Mouse (Mus musculus): ENCODE measurements around the gene Slc26a9.

Gene Slc26a9

DNA sequence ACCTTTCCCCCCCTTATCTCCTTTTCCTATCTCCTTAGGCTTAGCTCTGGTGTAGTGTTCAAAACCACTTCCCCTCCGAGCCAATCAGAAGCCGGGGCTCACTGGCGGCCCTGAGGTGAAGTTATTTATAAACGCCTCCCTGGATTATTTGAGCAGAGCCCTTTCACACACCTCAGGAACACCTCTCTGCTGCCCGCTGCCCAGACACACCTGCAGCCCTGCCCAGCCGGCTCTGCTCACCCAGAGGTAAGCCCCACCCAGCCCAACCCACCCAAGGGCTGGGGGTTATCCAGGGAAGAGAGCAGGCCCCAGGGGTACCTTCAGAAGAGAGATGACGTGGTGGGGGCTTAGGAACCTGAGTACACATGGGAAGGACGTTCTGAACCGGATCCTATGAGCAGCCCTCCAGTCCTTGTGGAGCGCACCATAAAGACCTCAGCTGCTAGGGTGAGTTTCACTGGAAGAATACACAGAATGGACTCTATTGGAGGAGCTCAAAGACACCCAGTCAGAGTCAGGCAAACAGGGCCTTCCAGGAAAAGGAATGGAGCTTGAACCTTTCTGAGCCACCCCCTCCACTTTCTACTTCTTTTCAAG, at the start of gene Slc26a9:
TSS of gene Slc26a9 (plus strand) at position 155 of the 597 bp plus-strand sequence.
- DNase-seq, result no peak

DNA sequence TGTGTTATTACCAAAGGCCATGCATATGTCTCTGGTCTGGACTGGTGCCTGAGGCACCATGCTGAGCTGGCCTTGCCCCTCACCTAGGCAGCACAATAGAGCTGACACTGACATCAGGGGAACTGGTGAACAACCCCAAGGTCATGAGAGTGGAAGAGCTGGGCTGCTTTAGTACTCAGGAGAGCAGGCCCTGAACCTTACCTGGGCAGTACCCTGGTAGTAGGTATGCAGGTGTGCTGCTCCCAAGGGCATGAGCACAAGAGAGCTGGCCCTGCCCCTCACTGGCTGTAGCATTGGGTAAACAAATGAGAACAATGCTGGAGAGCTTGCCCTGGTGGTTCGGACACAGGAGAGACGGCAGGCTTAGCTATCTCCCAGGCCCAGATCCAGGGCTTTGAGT, 48.5 kb upstream of the Slc26a9 start:
- no peak for DNase-seq

DNA sequence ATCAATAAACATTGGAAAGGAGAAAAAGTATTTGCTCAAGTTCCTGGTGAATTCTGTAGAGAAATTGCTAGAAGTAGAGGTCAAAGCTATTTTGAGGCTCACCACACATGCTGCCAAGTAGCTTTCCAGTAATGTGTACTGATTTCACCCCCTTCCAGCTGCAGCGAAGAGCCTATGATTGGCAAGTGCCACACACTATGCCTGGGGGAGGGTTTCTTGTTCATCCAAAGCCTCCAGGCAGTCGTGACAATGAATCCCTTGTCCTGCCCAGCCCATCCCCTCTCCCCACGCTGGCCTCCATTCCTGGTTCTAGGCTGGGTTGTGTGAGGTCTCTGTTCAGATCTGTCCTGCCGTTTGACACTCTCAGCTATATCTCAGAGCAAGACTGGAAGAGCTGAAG, 47.5 kb upstream of the Slc26a9 start:
- no peak for DNase-seq

GRCm38 (mm10) chr1:131698770-131699169, 45.1 kb upstream of the Slc26a9 start:
- DNase-seq, result no peak

DNA sequence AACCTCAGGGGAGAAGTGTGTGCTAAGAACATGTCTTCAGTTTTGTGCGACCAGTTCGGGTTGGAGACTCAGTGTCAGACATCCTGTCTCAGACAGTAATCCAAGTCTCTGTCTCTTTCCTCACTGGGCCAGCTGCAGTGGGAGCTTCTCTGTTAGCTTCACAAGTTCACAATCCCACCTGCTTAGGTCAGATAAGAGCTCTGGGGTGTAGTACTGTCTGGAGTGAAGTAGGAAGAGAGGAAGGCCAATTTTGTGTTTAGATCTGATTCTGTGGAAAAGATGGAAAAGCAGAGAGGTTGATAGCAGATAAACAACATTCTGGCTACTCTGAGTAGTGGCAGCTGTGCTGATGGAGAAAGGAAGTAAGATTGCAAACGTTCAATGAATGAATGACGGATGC, 44.2 kb upstream of the Slc26a9 start:
- no peak for DNase-seq

DNA sequence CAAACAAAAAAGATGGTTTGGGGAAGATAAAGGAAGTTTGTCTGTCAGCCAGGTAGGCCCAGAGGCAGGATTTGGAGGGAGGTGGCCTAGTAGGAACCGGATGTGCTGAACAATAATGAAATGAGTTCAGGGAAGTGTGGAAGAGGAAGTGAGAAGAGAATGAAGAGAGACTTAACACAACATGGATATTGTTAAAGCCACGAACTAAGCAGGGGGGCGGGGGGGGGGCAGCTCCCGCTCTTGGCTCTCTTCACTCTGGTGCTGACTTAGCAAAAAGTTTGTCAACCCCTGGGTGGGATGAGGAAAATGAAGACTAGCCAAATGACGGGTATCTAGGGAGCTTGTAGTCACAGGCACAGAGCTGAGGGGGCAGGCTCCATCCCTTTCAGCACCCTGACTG, 43.4 kb upstream of the Slc26a9 start:
- no peak for DNase-seq

- DNase-seq, result no peak
Measured at GRCm38 (mm10) chr1:131701391-131701790, 42.4 kb upstream of the Slc26a9 start.

DNA sequence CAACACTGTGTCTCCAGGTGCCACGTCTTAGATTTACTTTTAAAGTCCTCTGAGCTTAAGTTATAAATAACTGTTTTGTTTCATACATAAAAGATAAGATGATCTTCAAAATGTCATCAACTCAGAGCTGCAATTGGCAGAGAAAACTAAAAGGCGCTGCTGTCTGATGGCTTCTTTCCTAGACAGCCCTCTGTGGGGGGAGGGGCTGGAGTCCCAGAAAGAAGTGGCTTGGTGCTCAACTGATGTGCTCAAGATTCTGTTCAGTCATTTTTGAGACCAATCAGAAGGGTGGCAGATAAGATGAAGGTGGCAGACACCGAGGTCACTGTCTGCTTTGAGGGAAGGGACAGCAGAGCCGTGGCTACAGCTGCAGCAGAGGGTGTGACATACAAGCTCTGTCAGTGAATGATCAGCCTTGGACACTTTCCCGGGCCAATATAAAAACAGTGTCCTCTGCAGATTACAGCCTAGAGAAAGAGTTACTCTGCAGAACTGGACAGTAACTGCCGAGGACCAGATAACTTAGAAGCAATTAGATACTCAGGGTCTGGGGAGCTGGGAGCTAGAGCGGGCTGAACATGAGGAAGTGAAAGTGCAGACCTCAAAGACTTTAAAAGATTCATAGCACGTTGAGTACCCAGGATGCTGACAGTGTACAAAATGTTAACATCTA, 41.6 kb upstream of the Slc26a9 start:
- no peak for DNase-seq

GRCm38 (mm10) chr1:131703482-131703881, 40.3 kb upstream of the Slc26a9 start:
- DNase-seq, result no peak

GRCm38 (mm10) chr1:131708338-131708737, 35.5 kb upstream of the Slc26a9 start:
- DNase-seq, result peak; percentile 84 to 86

DNA sequence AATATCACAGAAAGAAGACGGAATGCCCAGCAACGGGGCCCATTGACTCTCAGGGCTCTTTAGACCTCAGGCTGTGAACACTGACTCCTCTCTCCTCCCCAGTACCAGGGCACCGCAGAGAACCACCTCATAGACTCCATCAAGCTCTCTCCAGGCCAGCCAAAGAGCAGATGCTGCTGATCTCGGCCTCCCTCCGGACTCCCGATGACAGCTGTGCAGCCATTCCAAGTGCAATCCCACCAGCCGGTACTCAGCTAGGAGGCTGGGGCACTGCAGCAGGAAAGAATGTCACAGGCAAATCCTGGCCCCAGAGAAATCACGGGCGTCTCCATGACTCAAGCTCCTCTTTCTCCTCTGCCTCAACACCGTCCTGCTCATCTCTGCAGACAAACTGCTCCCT, 32.3 kb upstream of the Slc26a9 start:
- peak in 1 of 2 experiments; percentile 28 for DNase-seq

DNA sequence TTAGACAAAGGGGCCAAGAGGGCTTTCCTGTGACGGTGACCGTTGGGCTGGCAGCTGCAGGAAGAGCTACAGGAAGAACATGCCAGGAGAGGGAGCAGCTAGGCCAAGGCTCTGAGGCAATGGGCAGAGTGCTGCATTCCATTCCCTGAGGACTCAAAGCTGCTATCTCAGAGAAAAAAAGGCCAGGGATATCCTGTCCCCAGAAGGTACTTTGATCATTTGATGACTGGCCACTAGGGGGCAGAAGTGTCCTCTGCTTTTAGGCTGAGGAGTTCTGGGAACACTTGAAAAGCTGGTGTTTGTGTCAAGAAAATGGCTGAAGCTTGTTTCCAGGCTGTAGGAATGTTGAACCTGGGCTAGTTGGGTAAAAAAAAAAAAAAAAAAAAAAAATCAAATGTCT, 31.4 kb upstream of the Slc26a9 start:
- DNase-seq, result peak; percentile 96 to 98

GRCm38 (mm10) chr1:131714388-131715337, 29.2 kb upstream of the Slc26a9 start:
- no peak for DNase-seq

GRCm38 (mm10) chr1:131718952-131719694, 24.7 kb upstream of the Slc26a9 start:
- no peak for DNase-seq

- peak in 1 of 2 experiments; percentile 39 for DNase-seq
Measured at GRCm38 (mm10) chr1:131721989-131722388, 21.8 kb upstream of the Slc26a9 start.

- DNase-seq, result no peak
Measured at GRCm38 (mm10) chr1:131723549-131723948, 20.3 kb upstream of the Slc26a9 start.

DNA sequence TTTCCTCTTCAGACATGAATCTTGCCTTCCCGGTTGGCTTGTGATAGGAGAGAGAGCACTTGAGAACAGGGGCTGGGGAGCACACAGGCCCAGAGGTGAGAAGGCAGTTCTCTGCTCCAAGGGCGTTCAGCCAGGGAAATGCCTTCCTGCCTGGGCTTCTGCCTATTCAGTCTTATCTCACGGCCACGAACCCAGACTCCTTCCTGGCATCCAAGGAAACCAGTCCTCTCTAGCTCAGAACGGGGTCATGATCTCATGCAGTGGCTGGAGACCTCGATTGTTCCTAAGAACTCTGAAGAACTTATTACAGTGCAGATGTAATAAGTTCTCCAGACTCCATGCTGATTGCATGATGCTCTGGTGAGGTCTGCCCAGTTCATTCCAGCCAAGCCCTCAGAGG, 17.2 kb upstream of the Slc26a9 start:
- no peak for DNase-seq

DNA sequence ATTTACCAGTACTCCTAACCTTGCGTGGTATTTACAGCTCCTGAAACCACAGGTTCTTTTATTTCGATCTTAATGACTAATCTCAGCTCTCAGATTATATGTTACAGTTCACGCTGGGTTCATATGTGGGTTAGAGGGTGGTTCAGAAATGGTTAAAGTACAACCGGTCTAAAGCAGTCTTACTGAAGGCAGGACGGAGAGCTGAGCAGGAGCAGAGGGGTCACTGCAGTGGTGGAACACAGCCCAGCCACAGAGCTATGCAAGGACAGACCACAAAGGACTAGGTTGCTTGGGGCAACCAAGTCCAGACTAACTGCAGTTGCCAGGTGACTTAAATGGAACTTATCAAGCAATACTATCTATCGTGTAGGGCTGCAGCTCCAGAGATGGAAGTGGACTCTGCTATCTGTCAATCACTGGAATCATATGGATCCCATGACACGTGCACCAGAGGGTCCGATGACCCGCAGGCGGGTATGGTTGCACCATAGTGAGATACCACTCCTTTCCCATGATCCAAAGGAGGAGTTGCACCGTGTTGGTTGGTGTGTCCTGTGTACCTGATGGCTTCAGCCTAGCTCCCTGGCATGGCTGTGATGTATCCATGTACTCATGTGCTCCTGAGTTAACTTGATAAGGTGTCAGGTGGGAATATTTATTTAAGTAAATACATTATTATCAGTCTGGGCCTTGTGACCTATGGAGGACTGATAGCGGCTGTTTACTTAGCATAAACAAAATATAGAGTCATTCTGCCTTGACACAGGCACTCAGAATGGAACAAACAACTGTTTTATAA, 13.0 kb upstream of the Slc26a9 start:
- no peak for DNase-seq

GRCm38 (mm10) chr1:131733474-131734180, 10.2 kb upstream of the Slc26a9 start:
- DNase-seq, result no peak

GRCm38 (mm10) chr1:131734657-131735273, 9.1 kb upstream of the Slc26a9 start:
- DNase-seq, result no peak

DNA sequence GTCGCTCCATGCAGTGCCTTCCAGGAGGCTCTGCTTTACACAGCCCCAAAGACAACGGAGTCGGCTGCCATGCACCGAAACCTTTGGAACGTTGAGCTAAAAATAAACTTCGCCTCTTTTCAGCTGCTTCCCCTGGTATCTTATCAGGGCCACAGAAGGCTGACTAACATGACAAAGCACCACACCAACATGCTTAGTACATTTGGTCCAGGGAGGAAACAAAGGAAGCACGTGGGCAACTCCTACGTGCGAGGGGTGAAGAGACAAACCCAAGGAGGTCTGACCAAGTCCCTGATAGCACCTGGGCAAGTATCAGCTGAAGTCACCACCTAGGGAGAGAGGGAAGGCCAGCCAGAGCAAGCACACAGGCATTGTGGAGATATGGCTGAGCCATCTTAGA, 7.3 kb upstream of the Slc26a9 start:
- no peak for DNase-seq
